Mouse (Mus musculus) ovary, postnatal 10 days (tissue): Measurements from ENCODE around the gene Olfr1084.
"Not testable (repeated sequence)": the region's sequence is repeated elsewhere in the genome, so short reads cannot be mapped to it uniquely, and the experiment has no call there.

ENCODE experiments used
- DNase-seq: peaks from one replicate; pipeline ENCODE4 v3.0.0; 2022; ENCODE audit warnings: low spot score

Gene Olfr1084

GRCm38 (mm10) chr2:86639625-86640024 is at the start of gene Olfr1084:
TSS of gene Olfr1084 (minus strand) at chr2:86639725.
- DNase-seq, result not testable (repeated sequence)

GRCm38 (mm10) chr2:86679992-86680391 is 40.5 kb upstream of the Olfr1084 start, which contains the start of gene Olfr1086:
TSS of gene Olfr1086 (minus strand) at chr2:86680092.
- DNase-seq, result no peak

GRCm38 (mm10) chr2:86661919-86662318 is 22.4 kb upstream of the Olfr1084 start, which contains the start of gene Olfr1085:
TSS of gene Olfr1085 (minus strand) at chr2:86662019.
- DNase-seq, result no peak

- DNase-seq, result not testable (repeated sequence)
Measured at GRCm38 (mm10) chr2:86598866-86599265, 40.7 kb downstream of the Olfr1084 start, which contains the start of gene Olfr1082. TSS of gene Olfr1082 (minus strand) at chr2:86598966.
